Mouse (Mus musculus) intestine, postnatal 0 days (tissue): ENCODE data around the gene Frmpd1. TPM values are rescaled to one million over a fixed set of nuclear protein-coding genes. Genes with fewer than 3 reads are reported as not detected.

ENCODE experiments used
- ATAC-seq: fragments of 200-750 bp; cut with Nextera tagmentation; 2 replicates; pipeline ENCODE4 v1.8.0; 2017; ENCODE audit warnings: mild to moderate bottlenecking, moderate TSS enrichment, moderate library complexity
- H3K27ac ChIP-seq: fragments of 300-500 bp; sonication (generic); 2 replicates; pipeline ENCODE4 v1.5.1; 2014; ENCODE audit warnings: mild to moderate bottlenecking, low read depth, low read length, moderate library complexity
- H3K27me3 ChIP-seq: fragments of 300-500 bp; sonication (generic); replicated peaks from 2 replicates; pipeline ENCODE4 v1.6.1; 2014; ENCODE audit warnings: low read length, mixed read lengths; ENCODE audit not compliant: control insufficient read depth, insufficient read depth
- H3K36me3 ChIP-seq: fragments of 300-500 bp; sonication (generic); 2 replicates; pipeline ENCODE4 v1.6.1; 2014; ENCODE audit warnings: mild to moderate bottlenecking, moderate library complexity; ENCODE audit not compliant: control insufficient read depth, insufficient read depth
- H3K4me1 ChIP-seq: fragments of 300-500 bp; sonication (generic); replicated peaks from 2 replicates; pipeline ENCODE4 v1.6.1; 2014; ENCODE audit warnings: antibody characterized with exemption, low read length, mixed read lengths; ENCODE audit not compliant: control insufficient read depth, insufficient read depth
- H3K4me2 ChIP-seq: fragments of 300-500 bp; sonication (generic); replicated peaks from 2 replicates; pipeline ENCODE4 v1.6.1; 2014; ENCODE audit warnings: low read depth, mild to moderate bottlenecking, moderate library complexity
- H3K4me3 ChIP-seq: fragments of 300-500 bp; sonication (generic); 2 replicates; pipeline ENCODE4 v1.5.1; 2014; ENCODE audit warnings: low read depth, low read length
- H3K9ac ChIP-seq: fragments of 300-500 bp; sonication (generic); 2 replicates; pipeline ENCODE4 v1.6.1; 2014; ENCODE audit warnings: mild to moderate bottlenecking, low read depth, low read length
- H3K9me3 ChIP-seq: fragments of 300-500 bp; sonication (generic); 2 replicates; pipeline ENCODE4 v1.6.1; 2016; ENCODE audit warnings: mixed run types; ENCODE audit not compliant: control insufficient read depth
- CTCF ChIP-seq: sonication (generic); IDR thresholded peaks from 2 replicates; pipeline ENCODE4 v1.5.1; 2016; ENCODE audit warnings: low read depth, mild to moderate bottlenecking, control low read depth, antibody characterized with exemption, moderate library complexity
- WGBS: fragments of 180-500 bp; shearing (Covaris S2); extraction: QIAGEN DNeasy Blood & Tissue Kit; methylation state at CpG from one replicate; pipeline ENCODE4 v1.1.7; 2014; 5-methylcytosine and 5-hydroxymethylcytosine counted together
- polyA plus RNA-seq: library from polyadenylated mRNA; unstranded; fragments of >200 nt; fragmentation: Nextera tagmentation; extraction: Ambion mirVana; gene quantifications from 2 replicates; pipeline ENCODE4 v1.2.1, GENCODE M21; 2015

Gene Frmpd1
- polyA plus RNA-seq, 1 experiment from 2014 or later = 0.20 TPM

GRCm38 (mm10) chr4:45243211-45243902 lies 58.7 kb downstream of the Frmpd1 start:
- H3K9ac ChIP-seq = no peak overlapping the region
- H3K9me3 ChIP-seq = no peaks in the 10 kb centered on the region
- H3K27ac ChIP-seq = no peak overlapping the region
- TF ChIP-seq CTCF = no peak
- no peak overlapping the region for H3K4me2 ChIP-seq
- no peaks in the 10 kb centered on the region for H3K4me1 ChIP-seq
- ATAC-seq = no peak
- no peaks in the 10 kb centered on the region for H3K36me3 ChIP-seq
- 47% methylated on average over 15 of the region's 15 CpGs for WGBS
- no peaks in the 10 kb centered on the region for H3K27me3 ChIP-seq
- no peak overlapping the region for H3K4me3 ChIP-seq

- 89% methylated on average over 8 of the region's 8 CpGs for WGBS
- H3K4me1 ChIP-seq = no peaks in the 10 kb centered on the region
- no peak overlapping the region for H3K4me3 ChIP-seq
- no peak overlapping the region for H3K4me2 ChIP-seq
- H3K36me3 ChIP-seq = no peaks in the 10 kb centered on the region
- no peaks in the 10 kb centered on the region for H3K27me3 ChIP-seq
- no peak for ATAC-seq
- H3K9ac ChIP-seq = no peak overlapping the region
- no peaks in the 10 kb centered on the region for H3K9me3 ChIP-seq
- TF ChIP-seq CTCF = no peak
- no peak overlapping the region for H3K27ac ChIP-seq
Measured at GRCm38 (mm10) chr4:45251265-45251664, 66.6 kb downstream of the Frmpd1 start.

GRCm38 (mm10) chr4:45252861-45253262 lies 68.2 kb downstream of the Frmpd1 start:
- 66% methylated on average over 9 of the region's 9 CpGs for WGBS
- H3K4me1 ChIP-seq = no peaks in the 10 kb centered on the region
- no peak overlapping the region for H3K9ac ChIP-seq
- H3K36me3 ChIP-seq = no peaks in the 10 kb centered on the region
- TF ChIP-seq CTCF = no peak
- H3K9me3 ChIP-seq = no peaks in the 10 kb centered on the region
- no peak overlapping the region for H3K27ac ChIP-seq
- H3K27me3 ChIP-seq = no peaks in the 10 kb centered on the region
- no peak overlapping the region for H3K4me2 ChIP-seq
- ATAC-seq = no peak
- no peak overlapping the region for H3K4me3 ChIP-seq

GRCm38 (mm10) chr4:45253839-45254601 lies 69.3 kb downstream of the Frmpd1 start:
- no peaks in the 10 kb centered on the region for H3K27me3 ChIP-seq
- no peak overlapping the region for H3K27ac ChIP-seq
- no peaks in the 10 kb centered on the region for H3K9me3 ChIP-seq
- 55% methylated on average over 11 of the region's 11 CpGs for WGBS
- no peak for TF ChIP-seq CTCF
- H3K9ac ChIP-seq = no peak overlapping the region
- no peak for ATAC-seq
- H3K36me3 ChIP-seq = no peaks in the 10 kb centered on the region
- no peak overlapping the region for H3K4me3 ChIP-seq
- H3K4me2 ChIP-seq = no peak overlapping the region
- H3K4me1 ChIP-seq = no peaks in the 10 kb centered on the region

- H3K4me1 ChIP-seq = no peaks in the 10 kb centered on the region
- H3K9ac ChIP-seq = no peak overlapping the region
- no peak overlapping the region for H3K4me3 ChIP-seq
- ATAC-seq = no peak
- no peaks in the 10 kb centered on the region for H3K27me3 ChIP-seq
- WGBS = 61% methylated on average over 4 of the region's 4 CpGs
- no peak for TF ChIP-seq CTCF
- H3K4me2 ChIP-seq = no peak overlapping the region
- H3K9me3 ChIP-seq = no peaks in the 10 kb centered on the region
- no peaks in the 10 kb centered on the region for H3K36me3 ChIP-seq
- H3K27ac ChIP-seq = no peak overlapping the region
Measured at GRCm38 (mm10) chr4:45259232-45259832, 74.7 kb downstream of the Frmpd1 start.

GRCm38 (mm10) chr4:45261551-45261950 lies 76.9 kb downstream of the Frmpd1 start:
- Histone ChIP-seq H3K9ac (no peak overlapping the region), H3K4me3 (no peak overlapping the region), H3K4me1 (no peaks in the 10 kb centered on the region), H3K36me3 (no peaks in the 10 kb centered on the region), H3K9me3 (no peaks in the 10 kb centered on the region), H3K4me2 (no peak overlapping the region), H3K27ac (no peak overlapping the region), H3K27me3 (no peaks in the 10 kb centered on the region)
- 89% methylated on average over 4 of the region's 4 CpGs for WGBS
- TF ChIP-seq CTCF = no peak
- no peak for ATAC-seq
